Mouse (Mus musculus) MEL (cell line): ENCODE measurements at regions not wholly inside any gene's neighbourhood (a gene's known extent, or its start where the extent isn't known, plus 50 kb on each side); places are given as distances from the start of the nearest gene placed in this dataset.

ENCODE experiments used
- CHD1 ChIP-seq: IDR thresholded peaks from 2 replicates; pipeline ENCODE4 v1.6.1; 2012; ENCODE audit warnings: low read depth, mild to moderate bottlenecking, inconsistent platforms, low read length, improper control_type of control experiment
- CTCF ChIP-seq, 3 experiments: IDR thresholded peaks in 2 of 3; conservative IDR thresholded peaks in 1 of 3; 2 replicates each; pipeline ENCODE4 v1.5.1; 2011 to 2012; ENCODE audit warnings: low read length in 3 of 3, low read depth in 2 of 3, mild to moderate bottlenecking in 2 of 3, improper control_type of control experiment in 1 of 3, inconsistent platforms in 1 of 3, mixed read lengths in 1 of 3, moderate library complexity in 1 of 3; ENCODE audit not compliant: control insufficient read depth in 1 of 3, insufficient read depth in 1 of 3, poor library complexity in 1 of 3, severe bottlenecking in 1 of 3
- E2F4 ChIP-seq: IDR thresholded peaks from 2 replicates; pipeline ENCODE4 v1.6.1; 2011; ENCODE audit warnings: low read depth, low read length, improper control_type of control experiment, borderline replicate concordance
- EP300 ChIP-seq, 2 experiments: IDR thresholded peaks; 2 replicates each; pipeline ENCODE4 v1.6.1; 2011; ENCODE audit warnings: improper control_type of control experiment in 2 of 2, low read length in 2 of 2, low read depth in 1 of 2, mild to moderate bottlenecking in 1 of 2
- GATA1 ChIP-seq: IDR thresholded peaks from 2 replicates; pipeline ENCODE4 v1.6.1; 2011; ENCODE audit warnings: low read depth, low read length, improper control_type of control experiment
- MAX ChIP-seq: IDR thresholded peaks from 2 replicates; pipeline ENCODE4 v1.6.1; 2011; ENCODE audit warnings: low read length, improper control_type of control experiment
- MYB ChIP-seq: IDR thresholded peaks from 2 replicates; pipeline ENCODE4 v1.6.1; 2011; ENCODE audit warnings: mild to moderate bottlenecking, low read depth, low read length, improper control_type of control experiment
- POLR2A ChIP-seq, 2 experiments: IDR thresholded peaks; 2 replicates each; pipeline ENCODE4 v1.6.1; 2011 to 2012; ENCODE audit warnings: low read length in 2 of 2, mild to moderate bottlenecking in 2 of 2, control low read depth in 1 of 2, improper control_type of control experiment in 1 of 2, low read depth in 1 of 2, moderate library complexity in 1 of 2; ENCODE audit not compliant: control insufficient read depth in 1 of 2, insufficient read depth in 1 of 2, poor library complexity in 1 of 2
- RCOR1 ChIP-seq: IDR thresholded peaks from 2 replicates; pipeline ENCODE4 v1.6.1; 2012; ENCODE audit warnings: low read depth, mild to moderate bottlenecking, inconsistent platforms, low read length, improper control_type of control experiment
- UBTF ChIP-seq: IDR thresholded peaks from 2 replicates; pipeline ENCODE4 v1.6.1; 2012; ENCODE audit warnings: low read depth, mild to moderate bottlenecking, inconsistent platforms, low read length, improper control_type of control experiment, moderate library complexity, borderline replicate concordance; ENCODE audit not compliant: insufficient read depth
- USF1 ChIP-seq: IDR thresholded peaks from 2 replicates; pipeline ENCODE4 v1.6.1; 2014; ENCODE audit warnings: low read depth, mild to moderate bottlenecking, inconsistent platforms, low read length, improper control_type of control experiment, moderate library complexity
- USF2 ChIP-seq, 2 experiments: IDR thresholded peaks; 2 replicates each; pipeline ENCODE4 v1.6.1; 2011 to 2012; ENCODE audit warnings: improper control_type of control experiment in 2 of 2, low read length in 2 of 2, borderline replicate concordance in 1 of 2, inconsistent platforms in 1 of 2, low read depth in 1 of 2, mild to moderate bottlenecking in 1 of 2; ENCODE audit not compliant: insufficient read depth in 1 of 2
- ZKSCAN1 ChIP-seq: IDR thresholded peaks from 2 replicates; pipeline ENCODE4 v1.6.1; 2012; ENCODE audit warnings: low read depth, mild to moderate bottlenecking, inconsistent platforms, low read length, improper control_type of control experiment, moderate library complexity

GRCm38 (mm10) chr17:3879075-3879474 lies 183.0 kb upstream of the Nox3 start:
- TF ChIP-seq E2F4 (no peak), GATA1 (no peak), RCOR1 (no peak), POLR2A (IDR thresholded peaks at IDR 0.05; ENCODE audit: control insufficient read depth in 1 of 2, insufficient read depth in 1 of 2, low read depth in 1 of 2, low read length in 2 of 2, poor library complexity in 1 of 2) (no peak), CTCF (IDR thresholded peaks at IDR 0.05 in 2 of 3, conservative IDR thresholded peaks at IDR 0.05 in 1 of 3; ENCODE audit: control insufficient read depth in 1 of 3, insufficient read depth in 1 of 3, low read depth in 2 of 3, low read length in 3 of 3, poor library complexity in 1 of 3, severe bottlenecking in 1 of 3) (no peak), MAX (no peak), CHD1 (no peak), USF2 (IDR thresholded peaks at IDR 0.05; ENCODE audit: borderline replicate concordance in 1 of 2, insufficient read depth in 1 of 2, low read depth in 1 of 2, low read length in 2 of 2) (no peak), EP300 (IDR thresholded peaks at IDR 0.05; ENCODE audit: low read depth in 1 of 2, low read length in 2 of 2) (no peak), ZKSCAN1 (no peak), UBTF (no peak), MYB (no peak), USF1 (no peak)
